Mouse (Mus musculus): ENCODE measurements around the gene Ago1.

Ago1 gene

DNA sequence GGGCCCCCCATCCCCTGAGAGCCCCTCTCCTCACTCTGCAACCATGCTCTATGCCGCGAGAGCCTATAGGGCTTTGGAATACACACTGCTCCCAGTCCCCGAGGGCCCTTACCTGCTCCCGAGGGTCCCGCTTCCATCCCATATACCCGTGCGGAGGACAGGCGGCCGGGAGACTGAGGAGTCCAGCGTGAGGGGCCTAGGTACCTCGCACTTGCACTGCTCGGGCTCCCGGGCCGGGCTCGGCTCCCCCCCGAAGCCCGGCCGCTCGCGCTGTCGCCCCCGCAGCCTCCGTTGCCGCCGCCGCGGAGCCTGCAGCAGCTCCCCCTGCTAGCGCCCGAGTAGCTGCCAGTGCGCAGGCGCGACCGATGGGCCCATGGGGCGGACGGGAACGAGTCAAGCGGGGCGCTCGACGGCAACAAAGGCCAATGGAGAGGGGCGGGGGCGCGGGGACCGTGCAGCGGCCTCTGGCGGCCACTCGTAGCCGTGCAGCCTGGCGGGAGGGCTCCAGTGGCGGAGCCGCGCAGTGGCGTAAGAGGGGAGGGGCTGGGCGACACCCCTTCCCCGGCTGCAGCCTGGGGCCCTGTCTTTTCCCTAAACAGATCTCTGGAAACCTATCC, at the start of gene Ago1:
Gene Ago1, minus strand, starts transcription at position 299 of the 617 bp plus-strand sequence.
- peak; percentile 95 to 96 for DNase-seq (ENCODE audit: low read depth in 2 of 2, low spot score in 2 of 2)

- no peak for DNase-seq (ENCODE audit: low read depth in 2 of 2, low spot score in 2 of 2)
Observed at GRCm38 (mm10) chr4:126512308-126513066, 44.1 kb upstream of the Ago1 start.

DNA sequence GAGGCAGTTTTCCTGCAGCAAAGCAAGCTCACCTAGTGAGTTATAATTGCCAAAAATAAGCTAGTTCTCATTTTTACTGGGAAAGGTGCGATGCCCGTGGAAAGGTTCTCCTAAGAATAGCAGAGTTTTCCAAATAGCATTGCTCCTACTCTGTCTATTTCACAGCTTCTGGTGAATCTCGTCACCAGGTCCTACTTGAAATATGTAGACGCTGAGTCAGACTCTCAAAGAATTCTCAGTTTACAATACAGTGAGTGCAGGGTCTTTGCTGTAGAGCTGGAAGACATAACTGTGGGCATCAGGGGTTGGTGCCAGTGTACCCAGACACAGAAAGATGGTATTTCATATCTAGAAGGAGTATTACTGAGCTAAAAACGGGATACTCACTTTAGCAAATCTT, 42.6 kb upstream of the Ago1 start:
- DNase-seq (ENCODE audit: low read depth in 2 of 2, low spot score in 2 of 2) = no peak

DNA sequence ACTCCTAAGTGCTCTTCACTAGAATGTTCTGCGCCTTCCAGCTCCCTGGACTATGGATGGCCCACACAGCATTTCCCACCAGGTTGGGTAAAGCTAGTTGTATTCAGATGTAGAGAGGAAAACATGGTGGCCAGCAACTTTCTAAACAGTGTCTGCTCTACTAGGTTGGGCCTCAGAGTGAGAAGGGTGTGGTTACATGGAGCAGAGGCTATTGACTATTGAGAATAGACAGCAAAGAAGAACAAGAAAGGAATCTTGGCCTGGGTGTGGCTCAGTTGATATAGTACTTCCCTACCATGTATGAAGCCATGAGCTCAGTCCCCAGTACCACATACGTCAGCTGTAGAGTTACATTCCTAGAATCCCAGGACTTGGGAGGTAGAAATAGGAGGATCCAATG, 40.7 kb upstream of the Ago1 start:
- no peak for DNase-seq (ENCODE audit: low read depth in 2 of 2, low spot score in 2 of 2)

- DNase-seq (ENCODE audit: low read depth in 2 of 2, low spot score in 2 of 2) = no peak
Observed at GRCm38 (mm10) chr4:126508110-126508899, 39.9 kb upstream of the Ago1 start.

DNA sequence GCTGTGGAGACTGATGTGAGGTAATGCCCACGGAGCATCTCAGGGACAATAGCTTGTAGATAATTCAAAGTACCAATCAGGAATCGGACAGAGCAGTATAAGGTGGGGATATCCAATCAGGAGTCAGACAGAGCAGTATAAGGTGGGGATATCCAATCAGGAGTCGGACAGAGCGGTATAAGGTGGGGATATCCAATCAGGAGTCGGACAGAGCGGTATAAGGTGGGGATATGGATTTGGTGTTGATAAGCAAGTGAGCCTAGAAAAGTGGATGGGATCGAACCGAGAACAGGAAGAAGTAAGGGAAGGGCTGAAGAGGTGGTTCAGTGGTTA, 34.6 kb upstream of the Ago1 start:
- no peak for DNase-seq (ENCODE audit: low read depth in 2 of 2, low spot score in 2 of 2)

- DNase-seq (ENCODE audit: low read depth in 2 of 2, low spot score in 2 of 2) = no peak
Observed at GRCm38 (mm10) chr4:126502141-126502976, 34.0 kb upstream of the Ago1 start.

- no peak for DNase-seq (ENCODE audit: low read depth in 2 of 2, low spot score in 2 of 2)
Observed at GRCm38 (mm10) chr4:126498601-126499000, 30.2 kb upstream of the Ago1 start.

GRCm38 (mm10) chr4:126496963-126497362, 28.6 kb upstream of the Ago1 start:
- no peak for DNase-seq (ENCODE audit: low read depth in 2 of 2, low spot score in 2 of 2)

- no peak for DNase-seq (ENCODE audit: low read depth in 2 of 2, low spot score in 2 of 2)
Observed at GRCm38 (mm10) chr4:126495942-126496790, 27.8 kb upstream of the Ago1 start.

DNA sequence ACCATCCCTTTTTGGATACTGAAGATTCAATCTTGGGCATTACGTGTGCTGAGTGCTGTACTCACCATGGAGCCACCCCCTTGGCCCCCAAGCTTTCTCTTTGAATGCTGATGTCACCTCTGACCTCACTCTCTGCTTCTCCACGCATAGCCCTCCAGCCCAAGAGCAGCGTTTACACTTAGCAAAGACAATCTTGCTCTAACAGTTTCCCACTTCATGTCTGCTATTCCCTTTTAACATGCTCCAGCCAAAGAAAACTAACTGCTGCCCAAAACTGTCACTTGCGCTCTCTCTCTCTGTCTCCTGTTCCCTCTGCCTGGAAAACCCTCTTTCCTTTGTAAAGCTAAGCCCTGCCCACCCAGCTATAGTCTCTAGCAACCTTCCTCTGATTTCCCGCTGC, 27.1 kb upstream of the Ago1 start:
- no peak for DNase-seq (ENCODE audit: low read depth in 2 of 2, low spot score in 2 of 2)

- no peak for DNase-seq (ENCODE audit: low read depth in 2 of 2, low spot score in 2 of 2)
Observed at GRCm38 (mm10) chr4:126493416-126493815, 25.0 kb upstream of the Ago1 start.

- DNase-seq (ENCODE audit: low read depth in 2 of 2, low spot score in 2 of 2) = no peak
Observed at GRCm38 (mm10) chr4:126491977-126492376, 23.6 kb upstream of the Ago1 start.

DNA sequence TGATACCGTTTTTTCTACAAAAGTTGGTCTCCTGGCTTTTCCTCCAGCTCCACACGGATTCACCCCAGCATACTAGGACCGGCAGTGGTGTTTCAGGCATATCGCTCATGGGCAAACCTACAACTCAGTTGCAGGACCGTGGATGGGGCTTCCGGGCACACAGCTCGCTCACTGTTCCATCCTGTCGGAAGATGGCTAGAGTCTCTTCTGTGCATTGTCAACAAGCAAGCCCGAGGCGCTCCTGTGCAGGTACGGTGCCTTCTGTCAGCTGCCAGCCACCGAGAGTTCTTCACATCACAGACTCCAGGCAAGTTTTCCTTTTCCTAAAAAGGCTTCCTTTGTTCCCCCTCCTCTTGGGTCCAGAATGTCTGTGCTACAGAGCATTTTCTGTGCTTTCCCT, 22.3 kb upstream of the Ago1 start:
- DNase-seq (ENCODE audit: low read depth in 2 of 2, low spot score in 2 of 2) = no peak

DNA sequence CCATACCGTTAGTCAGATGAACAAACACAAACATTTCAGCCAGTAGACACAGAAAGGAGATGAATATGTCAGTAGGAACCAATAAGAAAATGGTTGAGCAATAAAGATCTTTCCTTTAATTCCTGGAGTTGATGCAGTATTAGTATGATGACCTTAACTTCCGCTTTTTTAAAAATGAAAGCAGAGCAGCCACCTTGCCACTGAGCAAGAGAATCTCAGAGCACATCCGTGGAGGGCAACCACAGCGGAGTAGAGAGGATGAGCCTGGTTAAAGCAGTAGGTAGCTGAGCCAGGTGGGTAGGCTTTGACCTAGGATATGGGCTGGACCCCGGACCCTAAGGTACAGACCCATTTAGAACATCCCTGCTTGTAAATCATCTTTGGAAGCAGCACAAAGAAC, 21.4 kb upstream of the Ago1 start:
- DNase-seq (ENCODE audit: low read depth in 2 of 2, low spot score in 2 of 2) = no peak

- no peak for DNase-seq (ENCODE audit: low read depth in 2 of 2, low spot score in 2 of 2)
Observed at GRCm38 (mm10) chr4:126486217-126486616, 17.8 kb upstream of the Ago1 start.

- no peak for DNase-seq (ENCODE audit: low read depth in 2 of 2, low spot score in 2 of 2)
Observed at GRCm38 (mm10) chr4:126485065-126485464, 16.7 kb upstream of the Ago1 start.

DNA sequence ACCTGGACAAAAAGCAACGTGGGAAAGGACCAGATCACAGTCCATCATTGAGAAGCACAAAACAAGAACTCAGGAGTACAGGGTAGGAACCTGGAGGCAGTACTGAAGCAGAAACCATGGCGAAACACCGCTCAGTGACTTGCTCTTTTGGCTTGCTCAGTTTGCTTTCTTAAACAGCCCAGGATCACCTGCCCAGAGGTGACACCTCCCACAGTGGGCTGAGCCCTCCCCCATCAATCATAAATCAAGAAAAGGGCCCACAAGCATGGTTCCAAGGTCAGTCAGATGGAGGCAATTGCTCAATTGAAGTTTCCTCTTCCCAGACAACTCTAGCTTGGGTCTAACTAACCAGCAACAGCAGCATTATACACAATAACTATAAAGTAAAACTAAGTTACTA, 15.5 kb upstream of the Ago1 start:
- no peak for DNase-seq (ENCODE audit: low read depth in 2 of 2, low spot score in 2 of 2)

DNA sequence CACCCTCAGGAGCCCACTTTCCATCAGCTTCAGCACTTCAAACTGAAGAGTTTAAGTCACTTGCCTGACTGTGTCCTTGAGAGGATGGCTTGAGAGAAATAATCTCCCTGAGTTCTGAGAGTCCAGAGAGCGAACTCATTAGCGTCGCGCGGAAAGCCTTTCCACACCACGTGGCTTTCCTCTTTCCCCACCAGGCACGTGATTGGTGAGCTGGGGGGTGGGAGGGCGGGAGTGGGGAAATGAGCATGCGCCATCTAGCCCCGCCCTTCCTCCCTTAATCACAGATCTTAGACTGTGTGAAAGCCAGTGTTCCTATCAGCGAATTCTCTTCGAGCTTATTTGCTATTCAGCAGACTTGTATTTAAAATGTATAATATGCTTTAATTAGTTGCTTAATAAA, 14.6 kb upstream of the Ago1 start:
- no peak for DNase-seq (ENCODE audit: low read depth in 2 of 2, low spot score in 2 of 2)

GRCm38 (mm10) chr4:126481461-126481860, 13.1 kb upstream of the Ago1 start:
- no peak for DNase-seq (ENCODE audit: low read depth in 2 of 2, low spot score in 2 of 2)
